Mouse (Mus musculus) liver, postnatal 0 days (tissue): ENCODE measurements around the gene Dppa2.

Experiments
- CTCF ChIP-seq: sonication (generic); IDR thresholded peaks from 2 replicates; pipeline ENCODE4 v1.5.1; 2016; ENCODE audit warnings: antibody characterized with exemption, low read depth
- EP300 ChIP-seq: IDR thresholded peaks from 2 replicates; pipeline ENCODE4 v1.6.1; 2016; ENCODE audit warnings: antibody characterized with exemption, low read depth, mild to moderate bottlenecking

- TF ChIP-seq CTCF (no peak), EP300 (no peak)
These were observed 31.6 kb downstream of the Dppa2 start for GRCm38 (mm10) chr16:48335326-48335725.
